Mouse (Mus musculus) limb, embryonic 11.5 days (tissue): ENCODE data around the gene Cbfa2t2. TPM values are rescaled to one million over a fixed set of nuclear protein-coding genes. Genes with fewer than 3 reads are reported as not detected.

Experiments used
- ATAC-seq: fragments of 200-750 bp; cut with Nextera tagmentation; 2 replicates; pipeline ENCODE4 v1.8.0; 2017; ENCODE audit warnings: low read depth; ENCODE audit not compliant: insufficient number of reproducible peaks, low FRiP score, low TSS enrichment
- DNase-seq: peaks from one replicate; pipeline ENCODE4 v3.0.0-alpha.2; 2015; ENCODE audit warnings: low spot score
- H3K27ac ChIP-seq: fragments of 300-500 bp; sonication (generic); replicated peaks from 2 replicates; pipeline ENCODE4 v1.5.1; 2014; ENCODE audit warnings: low read depth, mild to moderate bottlenecking, low read length
- H3K27me3 ChIP-seq: fragments of 300-500 bp; sonication (generic); 2 replicates; pipeline ENCODE4 v1.6.1; 2014; ENCODE audit warnings: mild to moderate bottlenecking, low read length, mixed read lengths; ENCODE audit not compliant: control insufficient read depth, insufficient read depth
- H3K36me3 ChIP-seq: fragments of 300-500 bp; sonication (generic); 2 replicates; pipeline ENCODE4 v1.6.1; 2014; ENCODE audit warnings: mild to moderate bottlenecking, low read length, moderate library complexity, mixed read lengths; ENCODE audit not compliant: control insufficient read depth, insufficient read depth
- H3K4me1 ChIP-seq: fragments of 300-500 bp; sonication (generic); 2 replicates; pipeline ENCODE4 v1.6.1; 2014; ENCODE audit warnings: low read length, mixed read lengths; ENCODE audit not compliant: control insufficient read depth, insufficient read depth
- H3K4me2 ChIP-seq: fragments of 300-500 bp; sonication (generic); 2 replicates; pipeline ENCODE4 v1.6.1; 2014; ENCODE audit warnings: low read depth, mild to moderate bottlenecking, moderate library complexity; ENCODE audit not compliant: severe bottlenecking
- H3K4me3 ChIP-seq: fragments of 300-500 bp; sonication (generic); 2 replicates; pipeline ENCODE4 v1.5.1; 2014; ENCODE audit warnings: low read depth, low read length
- H3K9ac ChIP-seq: fragments of 300-500 bp; sonication (generic); 2 replicates; pipeline ENCODE4 v1.6.1; 2014; ENCODE audit warnings: mild to moderate bottlenecking, low read length
- H3K9me3 ChIP-seq: fragments of 300-500 bp; sonication (generic); 2 replicates; pipeline ENCODE4 v1.6.1; 2016; ENCODE audit warnings: low read length; ENCODE audit not compliant: control insufficient read depth
- WGBS: fragments of 180-500 bp; shearing (Covaris S2); extraction: QIAGEN DNeasy Blood & Tissue Kit; methylation state at CpG from one replicate; pipeline ENCODE4 v1.1.7; 2014; 5-methylcytosine and 5-hydroxymethylcytosine counted together
- polyA plus RNA-seq: library from polyadenylated mRNA; unstranded; fragments of >200 nt; fragmentation: Nextera tagmentation; extraction: Ambion mirVana; gene quantifications from 2 replicates; pipeline ENCODE4 v1.2.1, GENCODE M21; 2014

The Cbfa2t2 gene
- polyA plus RNA-seq, 1 experiment from 2014 or later = 44.1 TPM

DNA sequence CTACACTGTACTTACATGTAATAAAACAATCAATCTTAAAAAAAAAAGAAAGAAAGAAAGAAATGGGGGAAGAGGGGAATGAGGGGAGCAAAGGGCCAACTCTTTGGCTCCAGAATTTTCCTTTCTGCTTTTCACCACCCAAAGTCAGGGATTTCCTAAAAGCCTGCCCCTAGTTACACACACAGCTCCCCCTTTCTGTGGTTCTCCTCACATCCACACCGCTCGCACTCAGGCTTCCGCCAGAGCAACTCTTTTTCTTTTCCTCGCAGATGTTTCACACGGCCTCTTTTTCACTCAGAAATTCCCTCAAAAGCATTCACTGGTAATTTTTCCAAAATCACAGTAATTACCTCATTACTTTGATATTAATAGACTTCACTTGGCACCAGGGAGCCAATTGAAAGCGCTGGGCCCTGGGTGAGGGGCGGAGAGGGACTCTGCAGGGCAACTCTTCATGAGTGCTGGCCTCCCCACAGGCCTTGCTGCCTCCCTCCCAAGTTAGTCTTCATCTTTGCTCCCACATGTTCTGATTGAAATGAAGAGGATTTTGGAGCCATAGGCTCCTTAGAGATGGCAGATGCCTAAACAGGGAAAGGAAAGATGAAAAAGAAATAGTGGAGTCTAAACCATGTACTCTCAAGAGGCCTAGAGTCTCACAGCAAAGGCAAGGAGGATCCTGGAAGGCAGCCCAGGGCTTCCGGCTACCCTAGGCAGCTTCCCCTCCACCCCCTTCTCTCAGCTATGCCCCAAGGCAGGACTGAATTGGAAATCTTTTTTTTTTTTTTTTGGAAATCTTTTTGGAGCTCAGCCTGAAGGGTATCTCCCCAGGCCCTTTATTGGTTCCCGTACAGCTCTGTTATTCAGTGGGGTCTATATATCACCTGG lies 16.4 kb upstream of the Cbfa2t2 start:
- Histone ChIP-seq H3K4me1 (peaks cover 4% of the 10 kb centered on the region; the same call in 1 of the 2 replicates), H3K9ac (no peak overlapping the region), H3K9me3 (no peaks in the 10 kb centered on the region), H3K27ac (no peak overlapping the region), H3K4me3 (no peak overlapping the region), H3K27me3 (no peaks in the 10 kb centered on the region), H3K4me2 (no peak overlapping the region), H3K36me3 (no peaks in the 10 kb centered on the region)
- ATAC-seq (no peak), DNase-seq (no peak)
- 86% methylated on average over 9 of the region's 9 CpGs for WGBS

- WGBS = 39% methylated on average over 7 of the region's 7 CpGs
- Histone ChIP-seq H3K4me1 (peaks cover 4% of the 10 kb centered on the region; the same call in 1 of the 2 replicates), H3K9me3 (no peaks in the 10 kb centered on the region), H3K9ac (no peak overlapping the region), H3K27me3 (no peaks in the 10 kb centered on the region), H3K4me3 (no peak overlapping the region), H3K36me3 (no peaks in the 10 kb centered on the region), H3K27ac (peak overlapping the region; percentile 18), H3K4me2 (no peak overlapping the region)
- ATAC-seq (peak; percentile 57; the same call in 1 of the 2 replicates), DNase-seq (peak; percentile 40)
Observed at GRCm38 (mm10) chr2:154420942-154421731, 15.1 kb upstream of the Cbfa2t2 start.

DNA sequence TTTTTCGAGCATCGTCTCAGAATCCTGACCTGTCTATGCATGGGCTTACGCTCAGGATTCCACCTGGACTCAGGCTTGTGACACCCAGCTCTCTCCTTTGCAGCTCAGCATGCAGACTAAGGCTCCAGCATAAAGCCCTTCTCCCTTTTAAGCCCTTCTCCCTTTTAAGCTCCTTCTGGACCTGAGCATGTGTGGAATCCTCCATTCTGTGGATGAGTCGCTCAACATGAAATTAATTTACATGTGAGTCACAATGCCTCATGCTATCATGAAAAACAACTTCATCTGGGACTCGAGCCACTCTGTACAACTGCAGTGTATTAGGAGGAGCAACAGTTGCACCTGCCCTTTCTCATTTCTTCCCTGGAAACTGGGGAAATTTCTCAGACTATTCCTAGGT lies 14.1 kb upstream of the Cbfa2t2 start:
- Histone ChIP-seq H3K4me3 (no peak overlapping the region), H3K4me1 (peaks cover 8% of the 10 kb centered on the region; the same call in 1 of the 2 replicates), H3K9me3 (no peaks in the 10 kb centered on the region), H3K27me3 (no peaks in the 10 kb centered on the region), H3K27ac (no peak overlapping the region), H3K9ac (no peak overlapping the region), H3K36me3 (no peaks in the 10 kb centered on the region), H3K4me2 (no peak overlapping the region)
- DNase-seq (no peak), ATAC-seq (no peak)
- 72% methylated on average over 5 of the region's 5 CpGs for WGBS

GRCm38 (mm10) chr2:154423548-154423947 lies 12.7 kb upstream of the Cbfa2t2 start:
- ATAC-seq = no peak
- H3K4me3 ChIP-seq = no peak overlapping the region
- H3K27ac ChIP-seq = no peak overlapping the region
- H3K9ac ChIP-seq = no peak overlapping the region
- peaks cover 12% of the 10 kb centered on the region for H3K4me1 ChIP-seq
- 91% methylated on average over 2 of the region's 2 CpGs for WGBS
- DNase-seq = no peak
- no peaks in the 10 kb centered on the region for H3K36me3 ChIP-seq
- H3K4me2 ChIP-seq = no peak overlapping the region
- H3K9me3 ChIP-seq = no peaks in the 10 kb centered on the region
- H3K27me3 ChIP-seq = peaks cover 3% of the 10 kb centered on the region; the same call in 1 of the 2 replicates

DNA sequence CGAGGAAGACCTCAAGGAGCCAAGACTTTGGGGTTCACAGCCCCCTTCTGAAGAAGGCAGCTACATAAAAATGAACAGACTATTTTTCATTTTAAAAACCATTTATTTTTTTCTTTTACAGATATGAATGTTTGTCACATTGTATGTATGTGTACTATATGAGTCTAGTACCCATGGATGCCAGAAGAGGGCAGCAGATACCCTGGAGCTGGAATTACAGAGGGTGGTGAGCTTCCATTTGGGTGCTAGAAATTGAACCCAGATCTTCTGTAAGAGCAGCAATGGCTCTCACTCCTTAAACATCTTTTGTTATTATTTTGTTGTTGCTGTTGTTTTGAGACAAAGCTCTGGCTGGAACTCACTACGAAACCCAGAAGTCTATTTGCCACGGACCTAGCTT lies 10.8 kb upstream of the Cbfa2t2 start:
- H3K4me1 ChIP-seq = peaks cover 12% of the 10 kb centered on the region
- H3K27ac ChIP-seq = no peak overlapping the region
- ATAC-seq = no peak
- no peak for DNase-seq
- no peaks in the 10 kb centered on the region for H3K36me3 ChIP-seq
- H3K9ac ChIP-seq = no peak overlapping the region
- no peak overlapping the region for H3K4me2 ChIP-seq
- H3K9me3 ChIP-seq = no peaks in the 10 kb centered on the region
- 90% methylated on average over 3 of the region's 3 CpGs for WGBS
- H3K27me3 ChIP-seq = peaks cover 3% of the 10 kb centered on the region; the same call in 1 of the 2 replicates
- no peak overlapping the region for H3K4me3 ChIP-seq

DNA sequence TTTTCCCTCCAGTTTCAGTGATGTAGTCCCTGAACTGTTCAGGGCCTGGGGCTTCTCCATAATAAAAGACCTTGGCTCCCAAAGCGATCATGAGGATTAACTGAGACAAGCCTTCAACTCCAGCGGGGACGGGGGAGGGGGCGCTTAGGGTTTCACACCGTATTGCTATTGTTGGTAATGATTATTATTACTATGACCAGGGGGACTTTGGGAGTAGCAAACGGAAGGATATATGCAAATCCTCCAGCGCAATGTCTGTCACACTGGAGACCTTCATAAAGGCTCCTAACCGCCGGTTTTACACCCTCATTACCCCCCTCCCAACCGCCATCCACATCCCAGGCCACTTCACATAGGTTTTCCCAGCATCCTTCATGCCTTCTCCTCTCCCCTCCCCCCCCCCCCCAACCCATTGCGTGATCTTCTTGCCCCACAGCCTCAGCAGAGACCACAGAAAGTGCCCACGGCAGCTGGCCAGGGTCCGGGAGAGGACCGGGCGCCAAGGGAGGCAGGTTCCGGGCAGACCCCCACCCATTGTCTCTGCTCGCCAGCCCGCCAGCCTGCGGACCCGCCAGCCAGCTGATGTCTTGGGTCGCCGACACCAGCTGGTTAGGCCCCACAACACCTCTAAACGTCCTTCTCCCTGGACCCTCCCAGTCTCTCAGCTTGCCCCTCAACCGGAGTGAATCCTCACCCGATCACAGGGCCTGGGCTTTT lies 9.9 kb upstream of the Cbfa2t2 start:
- no peak for ATAC-seq
- no peak overlapping the region for H3K27ac ChIP-seq
- 2% methylated on average over 25 of the region's 25 CpGs for WGBS

GRCm38 (mm10) chr2:154426905-154427852 lies 9.1 kb upstream of the Cbfa2t2 start:
- 31% methylated on average over 11 of the region's 11 CpGs for WGBS
- Histone ChIP-seq H3K4me2 (peak overlapping the region; percentile 65), H3K9ac (peak overlapping the region; percentile 75), H3K9me3 (no peaks in the 10 kb centered on the region), H3K27ac (no peak overlapping the region), H3K4me3 (peak overlapping the region; percentile 32; the same call in 1 of the 2 replicates), H3K36me3 (no peaks in the 10 kb centered on the region), H3K27me3 (peaks cover 3% of the 10 kb centered on the region; the same call in 1 of the 2 replicates), H3K4me1 (peaks cover 8% of the 10 kb centered on the region; the same call in 1 of the 2 replicates)
- DNase-seq = no peak
- no peak for ATAC-seq

More for the DNA sequence above, 9.9 kb upstream of the Cbfa2t2 start:
- DNase-seq = peak; percentile 64
- H3K4me1 ChIP-seq = peaks cover 12% of the 10 kb centered on the region
- H3K27me3 ChIP-seq = peaks cover 3% of the 10 kb centered on the region; the same call in 1 of the 2 replicates
- H3K36me3 ChIP-seq = no peaks in the 10 kb centered on the region
- no peaks in the 10 kb centered on the region for H3K9me3 ChIP-seq
- H3K9ac ChIP-seq = peak overlapping the region; percentile 75
- peak overlapping the region; percentile 65 for H3K4me2 ChIP-seq
- H3K4me3 ChIP-seq = peak overlapping the region; percentile 32
